Mouse (Mus musculus): Measurements from ENCODE around the gene Psmd5. TPM values are rescaled to one million over a fixed set of nuclear protein-coding genes. Genes with fewer than 3 reads are reported as not detected.

Gene Psmd5
- polyA plus RNA-seq, 1 experiment: 13.2 TPM

DNA sequence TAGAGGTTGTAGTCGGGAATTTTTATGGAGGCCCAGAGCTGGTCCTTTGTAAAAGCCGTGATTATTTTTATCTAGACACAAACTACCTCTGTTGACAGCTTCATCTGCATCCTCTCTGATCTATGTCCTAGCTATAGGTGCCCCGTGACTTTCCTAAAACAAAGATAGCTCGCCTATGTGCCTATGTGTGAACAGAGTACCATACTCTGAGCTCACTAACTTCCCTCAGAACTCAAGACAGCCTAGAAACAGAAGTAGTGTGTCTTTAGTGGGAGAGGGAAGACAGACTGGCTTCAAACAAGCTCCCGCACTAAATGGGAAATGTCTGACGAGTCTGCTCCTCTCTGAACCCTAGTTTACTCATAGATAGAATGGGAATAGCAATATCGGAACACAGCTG lies 74.4 kb downstream of the Psmd5 start:
- 68% methylated on average over 7 of the region's 7 CpGs for WGBS
- DNase-seq (ENCODE audit: low read depth, low spot score): no peak

Other genes starting within 250 kb of the Psmd5 start
- 13.4 and 13.7 TPM in 2 replicates for gene Gapvd1, start 119.7 kb downstream of the Psmd5 start, polyA plus RNA-seq (2012; rRNA removed)
- gene Hspa5, start 103.0 kb downstream of the Psmd5 start, polyA plus RNA-seq (2012; rRNA removed): 446 and 623 TPM in 2 replicates
- 28.5 and 30.1 TPM in 2 replicates for gene Rabepk, start 75.1 kb downstream of the Psmd5 start, polyA plus RNA-seq (2012; rRNA removed)
- 25.0 and 28.8 TPM in 2 replicates for gene Fbxw2, start 48.7 kb downstream of the Psmd5 start, polyA plus RNA-seq (2012; rRNA removed)
- not detected in 2 replicates for gene Gm34653, start 42.0 kb downstream of the Psmd5 start, polyA plus RNA-seq (2012; rRNA removed)
- 16.9 and 38.1 TPM in 2 replicates for gene Cutal, start 572 bp downstream of the Psmd5 start, polyA plus RNA-seq (2012; rRNA removed)
- gene Phf19, start 39.1 kb upstream of the Psmd5 start, polyA plus RNA-seq (2012; rRNA removed): 2.8 and 3.1 TPM in 2 replicates
- gene Traf1, start 86.8 kb upstream of the Psmd5 start, polyA plus RNA-seq (2012; rRNA removed): 9.2 TPM in 2 replicates
- gene Hc, start 186.5 kb upstream of the Psmd5 start, polyA plus RNA-seq (2012; rRNA removed): 0.01 TPM in 2 replicates
- 0.22 and 0.26 TPM in 2 replicates for gene AI182371, start 226.6 kb upstream of the Psmd5 start, polyA plus RNA-seq (2012; rRNA removed)
- gene Cntrl, start 234.5 kb upstream of the Psmd5 start, polyA plus RNA-seq (2012; rRNA removed): 11.1 and 12.3 TPM in 2 replicates